Mouse (Mus musculus) midbrain, embryonic 13.5 days (tissue): ENCODE results near the gene Cdr2l. TPM values are rescaled to one million over a fixed set of nuclear protein-coding genes. Genes with fewer than 3 reads are reported as not detected.
"Not testable (repeated sequence)": the region's sequence is repeated elsewhere in the genome, so short reads cannot be mapped to it uniquely, and the experiment has no call there.

Source experiments
- ATAC-seq: fragments of 200-750 bp; cut with Nextera tagmentation; 2 replicates; pipeline ENCODE4 v1.8.0; 2017; ENCODE audit warnings: mild to moderate bottlenecking, moderate TSS enrichment, moderate library complexity
- H3K27ac ChIP-seq: fragments of 300-500 bp; sonication (generic); 2 replicates; pipeline ENCODE4 v1.5.1; 2015; ENCODE audit warnings: inconsistent platforms, mild to moderate bottlenecking, moderate library complexity
- H3K27me3 ChIP-seq: fragments of 300-500 bp; sonication (generic); 2 replicates; pipeline ENCODE4 v1.6.1; 2015; ENCODE audit warnings: mild to moderate bottlenecking, inconsistent platforms
- H3K36me3 ChIP-seq: fragments of 300-500 bp; sonication (generic); 2 replicates; pipeline ENCODE4 v1.6.1; 2015; ENCODE audit warnings: mild to moderate bottlenecking, inconsistent platforms
- H3K4me1 ChIP-seq: fragments of 300-500 bp; sonication (generic); replicated peaks from 2 replicates; pipeline ENCODE4 v1.6.1; 2015; ENCODE audit warnings: inconsistent platforms
- H3K4me2 ChIP-seq: fragments of 300-500 bp; sonication (generic); replicated peaks from 2 replicates; pipeline ENCODE4 v1.6.1; 2015; ENCODE audit warnings: moderate library complexity, mild to moderate bottlenecking, inconsistent platforms
- H3K4me3 ChIP-seq: fragments of 300-500 bp; sonication (generic); replicated peaks from 2 replicates; pipeline ENCODE4 v1.5.1; 2015; ENCODE audit warnings: mild to moderate bottlenecking, inconsistent platforms
- H3K9ac ChIP-seq: fragments of 300-500 bp; sonication (generic); replicated peaks from 2 replicates; pipeline ENCODE4 v1.6.1; 2015; ENCODE audit warnings: mild to moderate bottlenecking, inconsistent platforms
- H3K9me3 ChIP-seq: fragments of 300-500 bp; sonication (generic); 2 replicates; pipeline ENCODE4 v1.6.1; 2016; ENCODE audit warnings: mild to moderate bottlenecking, inconsistent platforms
- WGBS: fragments of 180-500 bp; shearing (Covaris S2); methylation state at CpG from one replicate; pipeline ENCODE4 v1.1.7; 2015; 5-methylcytosine and 5-hydroxymethylcytosine counted together
- polyA plus RNA-seq: library from polyadenylated mRNA; unstranded; fragments of >200 nt; fragmentation: Nextera tagmentation; extraction: Ambion mirVana; gene quantifications from 2 replicates; pipeline ENCODE4 v1.2.1, GENCODE M21; 2015

Gene Cdr2l
- polyA plus RNA-seq, 1 experiment from 2014 or later = 27.1 TPM

DNA sequence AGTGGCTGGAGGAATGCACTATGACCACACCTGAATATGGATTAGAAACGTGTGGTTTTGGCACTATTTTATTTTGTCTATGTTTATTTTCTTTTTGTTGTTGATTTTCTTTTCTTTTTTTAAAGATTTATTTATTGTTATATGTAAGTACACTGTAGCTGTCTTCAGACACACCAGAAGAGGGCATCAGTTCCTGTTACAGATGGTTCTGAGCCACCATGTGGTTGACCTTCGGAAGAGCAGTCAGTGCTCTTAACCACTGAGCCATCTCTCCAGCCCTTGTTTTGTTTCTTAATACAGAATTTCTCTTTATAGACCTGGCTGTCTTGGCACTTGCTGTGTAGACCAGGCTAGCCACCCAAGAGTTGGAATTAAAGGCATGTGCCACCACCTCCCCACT lies 9.0 kb upstream of the Cdr2l start:
- H3K4me2 ChIP-seq = no peak overlapping the region
- no peak overlapping the region for H3K9ac ChIP-seq
- peaks cover 14% of the 10 kb centered on the region for H3K4me1 ChIP-seq
- H3K27me3 ChIP-seq = peaks cover 36% of the 10 kb centered on the region
- 46% methylated on average over 2 of the region's 2 CpGs for WGBS
- H3K4me3 ChIP-seq = no peak overlapping the region
- no peak for ATAC-seq
- no peak overlapping the region for H3K27ac ChIP-seq
- H3K36me3 ChIP-seq = no peaks in the 10 kb centered on the region
- no peaks in the 10 kb centered on the region for H3K9me3 ChIP-seq

DNA sequence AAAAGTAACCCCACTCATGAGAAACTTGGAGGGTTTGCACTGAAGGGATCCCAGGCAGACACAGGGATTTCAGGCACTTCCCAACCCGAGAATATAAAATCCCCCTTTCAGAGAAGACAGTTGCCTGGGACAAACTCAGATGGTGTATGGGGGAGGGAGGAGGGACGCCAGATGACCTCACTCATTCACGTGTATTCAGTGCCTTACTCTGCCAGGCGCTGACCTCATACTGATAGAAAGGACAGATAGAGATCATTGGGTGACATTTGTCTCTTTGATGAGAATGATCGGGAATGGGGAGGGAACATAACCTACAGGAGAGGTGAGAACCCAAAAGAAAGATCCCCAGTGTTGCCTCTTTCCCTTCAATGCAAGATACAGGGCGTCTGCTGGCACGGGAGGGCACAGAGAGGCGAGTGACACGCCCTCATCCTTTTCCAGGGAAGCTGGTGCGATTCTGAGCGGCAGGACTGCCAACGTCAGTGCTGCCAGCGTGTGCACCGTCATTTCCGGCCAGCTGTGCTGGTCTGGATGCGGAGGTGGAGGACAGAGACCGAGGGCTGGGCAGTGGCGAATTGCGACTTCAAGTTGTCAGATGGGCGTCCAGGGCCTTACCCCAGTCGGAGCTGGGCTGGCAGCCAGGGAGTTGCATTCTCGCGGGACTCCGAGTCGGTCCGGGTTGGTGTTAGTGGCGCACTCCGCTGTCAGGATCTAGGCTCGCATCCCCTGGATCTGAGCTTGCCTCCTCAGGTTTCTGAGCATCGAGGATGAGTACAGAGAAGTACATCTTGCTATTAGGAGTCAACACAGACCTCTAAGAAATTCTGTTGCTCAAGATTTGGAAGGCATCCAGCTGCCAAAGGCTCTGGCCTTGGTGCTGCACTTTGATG lies 7.7 kb upstream of the Cdr2l start:
- H3K27me3 ChIP-seq = peaks cover 36% of the 10 kb centered on the region
- peaks cover 14% of the 10 kb centered on the region for H3K4me1 ChIP-seq
- WGBS = 2% methylated on average over 30 of the region's 30 CpGs
- H3K9ac ChIP-seq = peak overlapping the region; percentile 64
- H3K36me3 ChIP-seq = no peaks in the 10 kb centered on the region
- H3K27ac ChIP-seq = 0 out of 2 replicates have a peak overlapping the region, but pooled peaks have one; percentile 15
- H3K4me2 ChIP-seq = peak overlapping the region; percentile 64
- H3K9me3 ChIP-seq = no peaks in the 10 kb centered on the region
- H3K4me3 ChIP-seq = peak overlapping the region; percentile 41
- ATAC-seq = peak; percentile 85

DNA sequence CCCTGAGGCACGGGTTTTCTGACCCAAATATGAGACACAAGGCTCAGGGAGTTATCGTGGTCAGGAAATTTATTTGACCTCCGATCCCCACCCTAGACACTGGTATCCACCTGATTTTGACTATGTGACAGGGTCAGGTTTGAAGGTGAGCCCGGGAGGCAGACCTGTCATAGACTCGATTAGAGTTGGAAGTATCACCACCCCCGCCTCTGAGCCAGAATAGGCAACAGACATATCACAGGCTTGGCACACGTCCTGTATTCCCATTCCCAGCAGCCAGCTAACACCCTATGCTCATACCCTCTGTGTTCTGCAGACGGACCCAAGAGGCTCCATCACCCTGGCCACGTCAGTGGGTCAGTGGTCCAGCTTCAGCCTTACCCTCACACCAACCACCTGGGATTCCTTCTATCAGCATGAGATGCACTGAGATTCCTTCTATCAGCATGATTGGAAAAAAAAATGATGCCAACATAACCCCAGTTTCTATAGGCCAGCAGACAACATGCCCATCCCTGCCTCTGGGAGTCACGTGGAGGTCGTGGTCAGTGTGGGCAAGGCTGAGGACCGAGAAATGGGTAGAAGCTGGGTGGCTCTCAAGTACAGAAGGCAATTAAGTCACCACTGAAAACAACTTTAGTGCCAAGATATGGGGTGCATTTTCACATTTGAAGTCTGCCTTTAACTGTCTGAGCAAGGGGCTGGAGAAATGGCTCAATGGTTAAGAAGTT lies 6.9 kb upstream of the Cdr2l start:
- peaks cover 14% of the 10 kb centered on the region for H3K4me1 ChIP-seq
- H3K27ac ChIP-seq = no peak overlapping the region
- H3K27me3 ChIP-seq = peaks cover 29% of the 10 kb centered on the region; the same call in 1 of the 2 replicates
- WGBS = 68% methylated on average over 12 of the region's 12 CpGs
- no peaks in the 10 kb centered on the region for H3K9me3 ChIP-seq
- H3K9ac ChIP-seq = peak overlapping the region; percentile 64
- peak overlapping the region; percentile 41 for H3K4me3 ChIP-seq
- H3K4me2 ChIP-seq = peak overlapping the region; percentile 64
- no peaks in the 10 kb centered on the region for H3K36me3 ChIP-seq
- no peak; the same call in 1 of the 2 replicates for ATAC-seq

DNA sequence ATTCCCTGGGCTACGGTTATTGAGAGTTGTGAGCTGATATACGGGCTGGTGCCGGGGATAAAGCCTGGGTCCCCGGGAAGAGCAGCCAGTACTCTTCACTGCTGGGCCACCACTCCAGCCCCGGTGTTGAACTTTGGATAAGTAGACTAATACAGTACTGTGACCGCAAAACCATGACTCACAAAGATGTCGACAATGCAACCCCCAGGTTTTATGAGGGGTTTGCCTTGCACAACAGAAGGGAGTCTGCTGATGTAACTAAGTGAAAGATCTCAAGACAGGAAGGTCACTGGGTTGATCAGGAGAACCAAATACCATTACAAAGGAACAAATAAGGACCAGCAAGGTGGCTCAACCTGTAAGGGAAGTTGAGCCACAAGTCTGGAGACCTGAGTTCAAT lies 5.0 kb upstream of the Cdr2l start:
- H3K9ac ChIP-seq = no peak overlapping the region
- H3K4me1 ChIP-seq = peaks cover 18% of the 10 kb centered on the region
- no peaks in the 10 kb centered on the region for H3K9me3 ChIP-seq
- H3K4me3 ChIP-seq = no peak overlapping the region
- H3K36me3 ChIP-seq = no peaks in the 10 kb centered on the region
- no peak overlapping the region for H3K4me2 ChIP-seq
- peaks cover 20% of the 10 kb centered on the region; the same call in 1 of the 2 replicates for H3K27me3 ChIP-seq
- no peak overlapping the region for H3K27ac ChIP-seq
- no peak for ATAC-seq
- WGBS = 69% methylated on average over 7 of the region's 7 CpGs

DNA sequence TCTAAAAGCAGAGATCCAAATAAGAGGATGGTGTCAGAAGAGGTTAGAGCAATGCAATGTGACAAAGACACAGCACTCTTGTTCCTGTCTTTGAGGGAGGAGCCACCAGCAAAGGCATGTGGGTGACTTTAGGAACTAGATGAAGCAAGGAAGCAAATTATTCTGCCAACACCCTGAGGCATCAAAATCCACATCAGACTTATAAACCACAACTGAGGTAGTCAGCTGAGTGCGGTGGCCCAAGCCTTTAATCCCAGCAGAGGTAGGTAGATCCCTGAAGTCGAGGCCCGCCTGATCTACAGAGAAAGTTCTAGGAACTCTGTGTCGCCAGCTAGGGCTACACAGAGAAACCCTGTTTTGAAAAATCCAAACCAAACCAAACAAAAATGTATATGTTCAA lies 4.5 kb upstream of the Cdr2l start:
- H3K36me3 ChIP-seq = no peaks in the 10 kb centered on the region
- no peak overlapping the region for H3K27ac ChIP-seq
- no peaks in the 10 kb centered on the region for H3K9me3 ChIP-seq
- no peak for ATAC-seq
- no peak overlapping the region for H3K4me3 ChIP-seq
- peaks cover 20% of the 10 kb centered on the region; the same call in 1 of the 2 replicates for H3K27me3 ChIP-seq
- H3K4me2 ChIP-seq = no peak overlapping the region
- H3K9ac ChIP-seq = no peak overlapping the region
- 91% methylated on average over 4 of the region's 4 CpGs for whole genome bisulfite sequencing
- peaks cover 18% of the 10 kb centered on the region for H3K4me1 ChIP-seq

DNA sequence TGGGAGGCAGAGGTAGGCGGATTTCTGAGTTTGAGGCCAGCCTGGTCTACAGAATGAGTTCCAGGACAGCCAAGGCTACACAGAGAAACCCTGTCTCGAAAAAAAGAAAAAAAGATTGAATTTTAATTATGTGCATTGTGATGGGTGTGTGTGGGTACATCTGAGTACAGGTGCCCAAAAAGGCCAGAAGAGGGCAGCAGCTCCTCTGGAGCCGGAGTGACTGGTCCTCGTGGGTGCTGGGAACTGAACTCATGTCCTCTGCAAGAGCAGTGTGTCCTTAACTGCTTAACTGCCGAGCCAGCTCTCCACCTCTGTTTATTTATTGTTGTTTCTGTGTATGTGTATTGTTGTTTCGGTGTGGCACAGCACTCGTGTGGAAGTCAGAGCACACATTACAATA lies 3.9 kb upstream of the Cdr2l start:
- Histone ChIP-seq H3K4me1 (peaks cover 22% of the 10 kb centered on the region), H3K27me3 (peaks cover 20% of the 10 kb centered on the region; the same call in 1 of the 2 replicates), H3K36me3 (no peaks in the 10 kb centered on the region), H3K4me3 (no peak overlapping the region), H3K9me3 (no peaks in the 10 kb centered on the region), H3K27ac (no peak overlapping the region), H3K9ac (no peak overlapping the region), H3K4me2 (no peak overlapping the region)
- ATAC-seq = no peak
- 86% methylated on average over 7 of the region's 7 CpGs for WGBS

DNA sequence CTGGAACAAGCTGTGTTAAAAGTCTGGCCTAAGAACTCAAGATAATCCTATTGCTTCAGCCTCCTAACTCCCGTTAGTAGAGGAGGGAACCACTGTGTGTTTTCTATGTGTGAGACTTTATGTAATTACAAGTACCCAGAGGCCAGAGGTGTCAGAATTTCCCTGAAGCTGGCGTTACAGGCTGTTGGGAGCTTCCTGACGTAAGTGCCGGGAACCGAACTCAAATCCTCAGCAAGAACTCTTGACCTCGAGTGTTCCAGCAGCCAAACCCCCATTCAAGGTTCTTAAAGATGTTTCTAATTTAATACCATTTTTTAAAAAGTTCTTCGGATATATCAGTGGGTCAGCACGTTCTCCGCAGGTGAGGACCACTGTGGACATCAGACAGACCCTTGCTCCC lies 440 bp upstream of the Cdr2l start:
- peak overlapping the region; percentile 87 for H3K4me3 ChIP-seq
- H3K4me1 ChIP-seq = peaks cover 43% of the 10 kb centered on the region
- H3K36me3 ChIP-seq = no peaks in the 10 kb centered on the region
- no peaks in the 10 kb centered on the region for H3K9me3 ChIP-seq
- H3K27ac ChIP-seq = peak overlapping the region; percentile 98; the same call in 1 of the 2 replicates
- no peak for ATAC-seq
- 11% methylated on average over 9 of the region's 9 CpGs for WGBS
- H3K27me3 ChIP-seq = 0 out of 2 replicates have a peak, but pooled peaks cover under 1% of the 10 kb centered on the region
- peak overlapping the region; percentile 82 for H3K4me2 ChIP-seq
- H3K9ac ChIP-seq = no peak overlapping the region

DNA sequence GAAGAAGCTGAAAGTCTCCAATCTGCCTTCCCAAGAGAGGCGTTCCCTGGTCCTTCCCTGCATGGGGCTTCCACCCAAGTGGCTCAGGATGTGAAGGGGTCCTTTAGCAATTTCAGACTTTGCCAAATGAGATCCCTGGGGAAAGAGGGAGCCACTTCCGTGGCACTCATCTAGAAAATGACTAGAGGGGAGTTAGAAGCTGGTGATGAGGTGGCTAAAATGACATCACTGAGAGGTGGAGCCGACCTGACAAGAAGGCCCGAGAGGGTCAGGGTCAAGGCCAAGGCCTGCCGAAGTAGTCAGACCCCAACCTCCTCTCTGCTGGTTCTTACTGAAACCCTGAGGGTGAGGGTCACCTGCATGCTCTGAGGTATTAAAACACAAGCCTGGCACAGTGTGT lies 1.2 kb downstream of the Cdr2l start:
- Histone ChIP-seq H3K27me3 (no peaks in the 10 kb centered on the region), H3K9me3 (no peaks in the 10 kb centered on the region), H3K9ac (peak overlapping the region; percentile 97), H3K36me3 (0 out of 2 replicates have a peak, but pooled peaks cover 3% of the 10 kb centered on the region), H3K4me1 (peaks cover 45% of the 10 kb centered on the region), H3K4me2 (peak overlapping the region; percentile 82), H3K27ac (peak overlapping the region; percentile 98), H3K4me3 (peak overlapping the region; percentile 87)
- 12% methylated on average over 5 of the region's 5 CpGs for WGBS
- no peak for ATAC-seq

DNA sequence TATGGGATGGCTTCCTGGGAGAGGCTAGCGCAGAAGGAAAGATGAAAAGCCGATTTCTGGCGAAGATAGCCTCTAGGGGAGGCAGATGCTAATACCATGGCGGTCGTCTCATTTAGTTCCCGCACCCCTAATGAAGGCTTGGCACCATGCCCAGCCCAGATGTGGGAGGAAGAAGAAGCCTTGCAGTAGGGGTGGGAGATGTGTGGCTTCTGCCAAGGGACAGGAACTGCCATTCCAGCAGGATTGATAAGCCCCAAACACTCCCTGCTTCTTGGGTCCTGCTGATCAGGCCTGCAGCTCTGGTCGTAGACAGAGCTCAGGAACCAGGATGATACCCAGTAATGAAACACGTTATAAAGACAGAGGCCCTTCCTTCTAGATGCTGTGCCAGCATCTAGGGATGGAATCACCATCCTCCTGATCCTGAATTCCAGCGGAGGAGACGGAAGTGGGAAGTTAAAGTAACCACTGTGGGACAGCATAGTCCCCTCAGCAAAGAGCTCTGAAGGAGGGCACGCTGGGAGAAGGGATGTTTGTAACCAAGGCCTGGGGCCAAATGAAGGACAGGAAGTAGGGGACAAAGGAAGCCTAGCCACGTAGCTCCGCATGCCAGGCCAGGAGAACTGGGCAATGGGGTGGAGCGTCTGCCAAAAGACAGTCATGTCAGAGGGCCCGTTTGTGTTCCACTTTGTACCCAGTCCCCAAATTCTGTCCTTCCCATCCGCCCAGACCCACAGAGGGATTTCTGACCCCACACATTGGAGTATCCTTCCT lies 2.2 kb downstream of the Cdr2l start:
- H3K9ac ChIP-seq = peak overlapping the region; percentile 97
- peak overlapping the region; percentile 82 for H3K4me2 ChIP-seq
- H3K27me3 ChIP-seq = no peaks in the 10 kb centered on the region
- no peaks in the 10 kb centered on the region for H3K9me3 ChIP-seq
- 0 out of 2 replicates have a peak, but pooled peaks cover 5% of the 10 kb centered on the region for H3K36me3 ChIP-seq
- peaks cover 45% of the 10 kb centered on the region for H3K4me1 ChIP-seq
- ATAC-seq = peak; percentile 2; the same call in 1 of the 2 replicates
- peak overlapping the region; percentile 87 for H3K4me3 ChIP-seq
- WGBS = 38% methylated on average over 16 of the region's 16 CpGs
- peak overlapping the region; percentile 74 for H3K27ac ChIP-seq

DNA sequence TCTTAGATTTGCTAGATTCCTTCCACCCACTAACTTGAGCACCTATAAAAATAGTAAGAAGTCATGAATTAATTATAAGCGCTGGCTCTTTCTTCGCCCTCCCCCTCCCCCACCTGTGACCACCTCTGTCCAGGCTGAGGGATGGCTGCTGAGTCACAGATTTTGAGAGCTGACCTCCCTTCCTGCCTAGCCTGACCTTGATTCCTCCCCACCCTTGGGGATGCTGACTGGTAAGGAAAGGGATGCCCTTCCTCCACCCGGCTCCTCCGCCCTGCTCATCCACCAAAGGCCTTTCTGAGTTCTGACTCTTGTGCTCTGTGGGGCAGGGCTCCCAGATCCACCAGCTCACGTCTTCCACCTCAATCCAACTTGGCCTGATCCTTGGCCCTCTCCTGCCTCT lies 2.9 kb downstream of the Cdr2l start:
- Histone ChIP-seq H3K4me2 (peak overlapping the region; percentile 82), H3K9me3 (no peaks in the 10 kb centered on the region), H3K4me3 (0 out of 2 replicates have a peak overlapping the region, but pooled peaks have one; percentile 87), H3K27ac (peak overlapping the region; percentile 74; the same call in 1 of the 2 replicates), H3K4me1 (peaks cover 45% of the 10 kb centered on the region), H3K36me3 (peaks cover 7% of the 10 kb centered on the region), H3K27me3 (no peaks in the 10 kb centered on the region), H3K9ac (peak overlapping the region; percentile 97)
- 81% methylated on average over 5 of the region's 5 CpGs for WGBS
- ATAC-seq = no peak

DNA sequence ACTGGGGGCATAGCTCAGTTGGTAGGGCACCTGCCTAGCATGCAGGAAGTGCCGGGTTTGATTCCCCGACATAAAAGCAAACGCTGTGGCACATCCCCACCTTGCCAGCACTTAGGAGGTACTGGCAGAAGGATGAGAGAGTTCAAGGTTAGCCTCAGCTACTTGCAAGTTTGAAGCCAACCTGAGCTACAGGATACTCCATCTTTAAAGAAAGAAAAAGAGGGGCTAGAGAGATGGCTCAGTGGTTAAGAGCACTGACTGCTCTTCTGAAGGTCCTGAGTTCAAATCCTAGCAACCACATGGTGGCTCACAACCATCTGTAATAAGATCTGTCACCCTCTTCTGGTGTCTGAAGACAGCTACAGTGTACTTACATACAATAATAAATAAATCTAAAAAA lies 5.1 kb downstream of the Cdr2l start:
- Histone ChIP-seq H3K36me3 (peaks cover 28% of the 10 kb centered on the region), H3K4me1 (peaks cover 41% of the 10 kb centered on the region)
- not testable (repeated sequence) for H3K27me3 ChIP-seq, H3K4me2 ChIP-seq, H3K4me3 ChIP-seq, H3K9me3 ChIP-seq, H3K9ac ChIP-seq, H3K27ac ChIP-seq, ATAC-seq
- WGBS = 87% methylated on average over 3 of the region's 3 CpGs
